Mouse (Mus musculus): ENCODE results near the gene Prpf4. TPM values are rescaled to one million over a fixed set of nuclear protein-coding genes. Genes with fewer than 3 reads are reported as not detected.

Prpf4 gene
- polyA plus RNA-seq, 1 experiment from 2014 or later, result 31.9 TPM

DNA sequence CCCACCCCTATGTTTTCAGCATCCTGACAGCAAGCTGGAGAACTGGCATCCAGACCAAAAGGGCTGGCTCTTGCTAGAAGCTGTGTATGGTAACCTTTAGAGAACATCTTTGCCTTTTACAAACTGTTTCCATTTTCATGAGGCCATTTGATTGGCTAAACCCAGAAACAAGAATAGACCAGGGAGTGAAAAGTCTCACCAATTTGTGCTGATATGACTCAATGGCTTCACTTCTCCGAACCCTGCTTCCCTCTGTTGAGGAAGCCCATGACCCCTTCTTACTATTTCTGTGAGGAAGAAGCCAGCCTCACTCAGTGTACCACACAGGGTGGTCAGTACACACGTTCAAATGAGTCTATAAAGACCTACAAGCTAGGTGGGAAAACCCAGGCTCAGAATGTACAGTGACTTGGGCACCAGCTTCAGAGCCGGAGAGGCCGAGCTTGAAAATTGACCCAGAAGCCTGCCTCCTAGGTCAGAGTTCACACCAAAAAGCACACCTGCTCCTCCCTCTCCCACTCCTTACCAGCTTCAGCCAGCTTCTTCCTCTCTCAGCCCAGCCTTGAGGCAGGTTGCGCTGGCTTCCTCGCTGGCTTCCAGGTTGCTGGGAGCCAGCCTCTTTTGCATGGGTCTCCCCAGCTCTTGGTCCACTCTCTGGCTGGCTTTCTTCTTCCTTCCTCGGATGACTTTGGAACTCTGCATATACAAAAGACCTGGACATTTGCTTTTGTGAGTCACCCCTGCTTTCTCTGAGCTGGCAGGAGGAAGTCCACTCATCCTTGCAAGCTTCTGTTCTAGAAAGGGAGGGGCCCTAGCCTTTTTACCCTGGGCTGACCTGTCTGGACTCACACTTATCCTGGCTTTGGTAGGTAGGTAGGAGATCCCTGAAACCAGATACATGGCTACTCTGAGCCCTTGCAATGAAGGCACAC, 25.6 kb downstream of the Prpf4 start:
- DNase-seq (ENCODE audit: low spot score), result no peak
- no peak overlapping the region for H3K4me3 ChIP-seq (ENCODE audit: low read depth, low read length)
- 77% methylated on average over 7 of the region's 7 CpGs for WGBS

DNA sequence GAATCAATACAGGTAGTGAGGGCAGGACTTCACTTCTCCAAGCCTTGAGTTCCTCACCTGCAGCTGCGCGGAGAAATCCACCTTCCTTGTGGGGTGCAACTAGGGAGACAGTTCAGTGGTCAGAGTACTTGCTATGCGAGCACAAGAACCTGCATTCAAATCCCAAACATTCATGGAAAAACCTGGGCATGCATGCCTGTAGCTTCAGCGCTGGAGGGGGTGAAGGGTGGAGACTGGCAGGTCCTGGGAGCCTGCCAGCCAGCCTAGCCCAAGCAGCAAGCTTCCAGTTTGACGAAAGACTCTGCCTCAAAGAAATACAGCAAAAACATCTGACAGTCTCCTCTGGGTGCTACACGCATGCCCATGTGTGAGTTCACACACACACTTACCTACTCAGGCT, 26.5 kb downstream of the Prpf4 start, which contains the start of gene Rnf183:
Gene Rnf183 (minus strand): TSS at position 172 of the 400 bp plus-strand sequence.
- Histone ChIP-seq H3K9me3 (replicated peaks; ENCODE audit: control insufficient read depth, low read length) (no peaks in the 10 kb centered on the region), H3K27me3 (ENCODE audit: control insufficient read depth, insufficient read depth, low read length) (no peaks in the 10 kb centered on the region), H3K4me3 (ENCODE audit: low read depth, low read length) (no peak within 1 kb of the TSS), H3K27ac (replicated peaks; ENCODE audit: low read depth, low read length) (no peak within 1 kb of the TSS), H3K36me3 (replicated peaks; ENCODE audit: control insufficient read depth, insufficient read depth, low read depth, low read length) (no peaks in the 10 kb centered on the region), H3K9ac (replicated peaks; ENCODE audit: low read length) (no peak within 1 kb of the TSS), H3K4me1 (ENCODE audit: control insufficient read depth, insufficient read depth, low read length) (no peaks in the 10 kb centered on the region), H3K4me2 (ENCODE audit: low read depth, low read length) (no peak within 1 kb of the TSS)
- ATAC-seq (replicated peaks; ENCODE audit: insufficient number of reproducible peaks, low FRiP score, low TSS enrichment, low read depth) (no peak), DNase-seq (ENCODE audit: low spot score) (no peak)
- WGBS, result 85% methylated on average over 6 of the region's 6 CpGs

More for the DNA sequence above, 25.6 kb downstream of the Prpf4 start:
- H3K36me3 ChIP-seq (replicated peaks; ENCODE audit: control insufficient read depth, insufficient read depth, low read depth, low read length), result no peaks in the 10 kb centered on the region
- no peaks in the 10 kb centered on the region for H3K9me3 ChIP-seq (replicated peaks; ENCODE audit: control insufficient read depth, low read length)
- ATAC-seq (replicated peaks; ENCODE audit: insufficient number of reproducible peaks, low FRiP score, low TSS enrichment, low read depth), result no peak
- no peaks in the 10 kb centered on the region for H3K27me3 ChIP-seq (ENCODE audit: control insufficient read depth, insufficient read depth, low read length)
- H3K4me1 ChIP-seq (ENCODE audit: control insufficient read depth, insufficient read depth, low read length), result no peaks in the 10 kb centered on the region
- H3K27ac ChIP-seq (replicated peaks; ENCODE audit: low read depth, low read length), result no peak overlapping the region
- H3K9ac ChIP-seq (replicated peaks; ENCODE audit: low read length), result no peak overlapping the region
- no peak overlapping the region for H3K4me2 ChIP-seq (ENCODE audit: low read depth, low read length)

DNA sequence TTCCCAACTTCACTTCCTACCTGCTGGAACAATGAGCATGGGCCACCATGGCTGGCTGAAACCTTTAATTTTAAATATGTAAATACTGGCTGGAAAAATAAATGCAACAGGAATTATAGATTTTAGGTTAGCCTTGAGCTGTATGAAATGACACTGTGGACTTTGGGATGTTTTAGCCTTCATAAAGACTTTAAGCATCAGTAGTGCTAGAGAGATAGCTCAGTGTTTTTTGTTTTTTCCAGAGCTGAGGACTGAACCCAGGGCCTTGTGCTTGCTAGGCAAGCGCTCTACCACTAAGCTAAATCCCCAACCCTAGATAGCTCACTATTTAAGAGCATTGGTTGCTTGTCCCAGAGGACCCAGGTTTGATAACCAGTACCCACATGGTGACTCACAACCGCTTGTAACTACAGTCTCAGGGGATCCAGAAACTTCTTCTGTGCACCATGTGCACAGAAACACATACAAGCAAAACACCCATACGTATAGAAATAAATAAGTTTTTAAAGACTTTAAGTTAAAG, 28.7 kb downstream of the Prpf4 start:
- H3K36me3 ChIP-seq (replicated peaks; ENCODE audit: control insufficient read depth, insufficient read depth, low read depth, low read length), result no peaks in the 10 kb centered on the region
- no peak for DNase-seq (ENCODE audit: low spot score)
- 84% methylated on average over 3 of the region's 3 CpGs for WGBS
- no peaks in the 10 kb centered on the region for H3K27me3 ChIP-seq (ENCODE audit: control insufficient read depth, insufficient read depth, low read length)
- no peak overlapping the region for H3K4me3 ChIP-seq (ENCODE audit: low read depth, low read length)
- H3K4me1 ChIP-seq (ENCODE audit: control insufficient read depth, insufficient read depth, low read length), result no peaks in the 10 kb centered on the region
- ATAC-seq (replicated peaks; ENCODE audit: insufficient number of reproducible peaks, low FRiP score, low TSS enrichment, low read depth), result no peak
- H3K4me2 ChIP-seq (ENCODE audit: low read depth, low read length), result no peak overlapping the region
- H3K27ac ChIP-seq (replicated peaks; ENCODE audit: low read depth, low read length), result no peak overlapping the region
- H3K9me3 ChIP-seq (replicated peaks; ENCODE audit: control insufficient read depth, low read length), result no peaks in the 10 kb centered on the region
- H3K9ac ChIP-seq (replicated peaks; ENCODE audit: low read length), result no peak overlapping the region

GRCm38 (mm10) chr4:62437871-62438270, 29.3 kb downstream of the Prpf4 start:
- 83% methylated on average over 7 of the region's 7 CpGs for WGBS
- no peak overlapping the region for H3K4me3 ChIP-seq (ENCODE audit: low read depth, low read length)
- no peak for DNase-seq (ENCODE audit: low spot score)
- H3K4me2 ChIP-seq (ENCODE audit: low read depth, low read length), result no peak overlapping the region
- no peaks in the 10 kb centered on the region for H3K36me3 ChIP-seq (replicated peaks; ENCODE audit: control insufficient read depth, insufficient read depth, low read depth, low read length)
- no peak overlapping the region for H3K27ac ChIP-seq (replicated peaks; ENCODE audit: low read depth, low read length)
- no peak overlapping the region for H3K9ac ChIP-seq (replicated peaks; ENCODE audit: low read length)
- no peaks in the 10 kb centered on the region for H3K4me1 ChIP-seq (ENCODE audit: control insufficient read depth, insufficient read depth, low read length)
- no peaks in the 10 kb centered on the region for H3K9me3 ChIP-seq (replicated peaks; ENCODE audit: control insufficient read depth, low read length)
- ATAC-seq (replicated peaks; ENCODE audit: insufficient number of reproducible peaks, low FRiP score, low TSS enrichment, low read depth), result no peak
- H3K27me3 ChIP-seq (ENCODE audit: control insufficient read depth, insufficient read depth, low read length), result no peaks in the 10 kb centered on the region

GRCm38 (mm10) chr4:62439793-62440192, 31.2 kb downstream of the Prpf4 start:
- H3K27ac ChIP-seq (replicated peaks; ENCODE audit: low read depth, low read length), result no peak overlapping the region
- H3K4me1 ChIP-seq (ENCODE audit: control insufficient read depth, insufficient read depth, low read length), result no peaks in the 10 kb centered on the region
- no peaks in the 10 kb centered on the region for H3K9me3 ChIP-seq (replicated peaks; ENCODE audit: control insufficient read depth, low read length)
- H3K9ac ChIP-seq (replicated peaks; ENCODE audit: low read length), result no peak overlapping the region
- no peaks in the 10 kb centered on the region for H3K27me3 ChIP-seq (ENCODE audit: control insufficient read depth, insufficient read depth, low read length)
- H3K36me3 ChIP-seq (replicated peaks; ENCODE audit: control insufficient read depth, insufficient read depth, low read depth, low read length), result no peaks in the 10 kb centered on the region
- H3K4me2 ChIP-seq (ENCODE audit: low read depth, low read length), result no peak overlapping the region
- 63% methylated on average over 4 of the region's 4 CpGs for WGBS
- DNase-seq (ENCODE audit: low spot score) (no peak), ATAC-seq (replicated peaks; ENCODE audit: insufficient number of reproducible peaks, low FRiP score, low TSS enrichment, low read depth) (no peak)
- H3K4me3 ChIP-seq (ENCODE audit: low read depth, low read length), result no peak overlapping the region

DNA sequence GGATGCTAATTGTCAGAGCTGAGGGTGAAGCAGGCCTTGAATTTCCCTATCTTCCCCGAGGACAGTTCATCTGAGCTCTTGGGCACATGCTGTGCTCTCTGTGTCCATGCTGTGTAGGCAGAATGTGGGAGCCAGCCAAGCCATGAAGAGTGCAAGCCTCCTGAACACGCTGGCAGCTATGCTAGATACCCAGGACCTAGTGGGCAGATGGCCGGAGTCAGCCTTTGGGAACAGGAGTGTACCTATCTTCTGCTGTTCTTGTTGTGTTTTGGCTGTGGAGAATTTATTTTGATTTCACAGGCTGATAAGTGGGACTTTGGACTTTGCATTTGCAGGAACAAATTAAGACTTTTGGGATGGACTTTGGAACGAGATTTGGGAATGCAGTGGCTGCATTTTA, 31.9 kb downstream of the Prpf4 start:
- DNase-seq (ENCODE audit: low spot score) (no peak), ATAC-seq (replicated peaks; ENCODE audit: insufficient number of reproducible peaks, low FRiP score, low TSS enrichment, low read depth) (no peak)
- H3K4me2 ChIP-seq (ENCODE audit: low read depth, low read length), result no peak overlapping the region
- H3K36me3 ChIP-seq (replicated peaks; ENCODE audit: control insufficient read depth, insufficient read depth, low read depth, low read length), result no peaks in the 10 kb centered on the region
- H3K4me3 ChIP-seq (ENCODE audit: low read depth, low read length), result no peak overlapping the region
- WGBS, result 76% methylated on average over 4 of the region's 4 CpGs
- H3K9ac ChIP-seq (replicated peaks; ENCODE audit: low read length), result no peak overlapping the region
- no peaks in the 10 kb centered on the region for H3K4me1 ChIP-seq (ENCODE audit: control insufficient read depth, insufficient read depth, low read length)
- H3K9me3 ChIP-seq (replicated peaks; ENCODE audit: control insufficient read depth, low read length), result no peaks in the 10 kb centered on the region
- H3K27ac ChIP-seq (replicated peaks; ENCODE audit: low read depth, low read length), result no peak overlapping the region
- H3K27me3 ChIP-seq (ENCODE audit: control insufficient read depth, insufficient read depth, low read length), result no peaks in the 10 kb centered on the region

- no peak for ATAC-seq (replicated peaks; ENCODE audit: insufficient number of reproducible peaks, low FRiP score, low TSS enrichment, low read depth)
- H3K4me1 ChIP-seq (ENCODE audit: control insufficient read depth, insufficient read depth, low read length), result no peaks in the 10 kb centered on the region
Measured at GRCm38 (mm10) chr4:62440986-62441385, 32.4 kb downstream of the Prpf4 start.

DNA sequence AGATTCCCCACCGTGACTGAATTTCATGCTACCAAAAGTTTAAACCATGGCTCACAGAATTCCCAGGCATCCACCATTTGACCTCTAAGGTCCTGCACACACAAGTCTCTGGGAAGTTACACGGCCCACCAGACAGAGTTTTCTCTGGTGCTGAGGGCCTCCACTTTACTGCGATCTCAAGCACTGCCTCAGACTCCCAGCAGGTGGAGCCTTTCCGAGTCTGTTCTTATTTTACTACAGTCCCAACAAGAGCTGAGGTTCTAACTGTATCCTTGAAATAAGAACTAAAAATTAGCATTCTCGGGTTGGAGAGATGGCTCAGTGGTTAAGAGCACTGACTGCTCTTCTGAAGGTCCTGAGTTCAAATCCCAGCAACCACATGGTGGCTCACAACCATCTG, 46.4 kb downstream of the Prpf4 start:
- Histone ChIP-seq H3K4me2 (ENCODE audit: low read depth, low read length) (no peak overlapping the region), H3K27me3 (ENCODE audit: control insufficient read depth, insufficient read depth, low read length) (no peaks in the 10 kb centered on the region), H3K4me1 (ENCODE audit: control insufficient read depth, insufficient read depth, low read length) (no peaks in the 10 kb centered on the region), H3K9ac (replicated peaks; ENCODE audit: low read length) (no peak overlapping the region), H3K9me3 (replicated peaks; ENCODE audit: control insufficient read depth, low read length) (no peaks in the 10 kb centered on the region), H3K27ac (replicated peaks; ENCODE audit: low read depth, low read length) (no peak overlapping the region), H3K36me3 (replicated peaks; ENCODE audit: control insufficient read depth, insufficient read depth, low read depth, low read length) (no peaks in the 10 kb centered on the region), H3K4me3 (ENCODE audit: low read depth, low read length) (no peak overlapping the region)
- ATAC-seq (replicated peaks; ENCODE audit: insufficient number of reproducible peaks, low FRiP score, low TSS enrichment, low read depth) (no peak; the same call in 1 of the 2 replicates), DNase-seq (ENCODE audit: low spot score) (peak; percentile 60)
- WGBS, result 56% methylated on average over 5 of the region's 5 CpGs

More at GRCm38 (mm10) chr4:62440986-62441385, 32.4 kb downstream of the Prpf4 start:
- no peak for DNase-seq (ENCODE audit: low spot score)
- no peaks in the 10 kb centered on the region for H3K36me3 ChIP-seq (replicated peaks; ENCODE audit: control insufficient read depth, insufficient read depth, low read depth, low read length)
- no peak overlapping the region for H3K4me3 ChIP-seq (ENCODE audit: low read depth, low read length)
- H3K9me3 ChIP-seq (replicated peaks; ENCODE audit: control insufficient read depth, low read length), result no peaks in the 10 kb centered on the region
- H3K27ac ChIP-seq (replicated peaks; ENCODE audit: low read depth, low read length), result no peak overlapping the region
- no peaks in the 10 kb centered on the region for H3K27me3 ChIP-seq (ENCODE audit: control insufficient read depth, insufficient read depth, low read length)
- WGBS, result 71% methylated on average over 4 of the region's 4 CpGs
- H3K9ac ChIP-seq (replicated peaks; ENCODE audit: low read length), result no peak overlapping the region
- H3K4me2 ChIP-seq (ENCODE audit: low read depth, low read length), result no peak overlapping the region
